Mouse (Mus musculus): ENCODE results near the gene Sdhc.
"Not testable (repeated sequence)": the region's sequence is repeated elsewhere in the genome, so short reads cannot be mapped to it uniquely, and the experiment has no call there.

The Sdhc gene

DNA sequence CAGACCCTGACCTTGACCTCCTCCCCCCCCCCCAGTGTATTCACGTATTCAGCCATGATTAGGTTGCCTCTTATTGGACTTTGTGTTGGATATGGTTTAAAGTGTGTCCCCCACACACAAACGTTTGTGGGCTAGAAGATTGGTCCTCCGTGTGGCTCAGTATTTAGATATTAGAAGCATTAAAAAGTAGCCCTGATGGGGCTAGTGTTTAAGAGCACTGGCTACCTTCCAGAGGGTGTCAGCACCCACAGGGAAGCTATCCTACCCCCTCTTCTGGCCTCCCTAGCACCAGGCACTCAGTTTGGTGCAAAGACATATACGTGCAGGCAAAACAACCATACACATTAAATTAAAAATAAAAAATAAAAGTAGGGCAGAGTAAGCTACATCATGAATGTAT, 37.4 kb downstream of the Sdhc start:
- DNase-seq (ENCODE audit: low spot score), result no peak

DNA sequence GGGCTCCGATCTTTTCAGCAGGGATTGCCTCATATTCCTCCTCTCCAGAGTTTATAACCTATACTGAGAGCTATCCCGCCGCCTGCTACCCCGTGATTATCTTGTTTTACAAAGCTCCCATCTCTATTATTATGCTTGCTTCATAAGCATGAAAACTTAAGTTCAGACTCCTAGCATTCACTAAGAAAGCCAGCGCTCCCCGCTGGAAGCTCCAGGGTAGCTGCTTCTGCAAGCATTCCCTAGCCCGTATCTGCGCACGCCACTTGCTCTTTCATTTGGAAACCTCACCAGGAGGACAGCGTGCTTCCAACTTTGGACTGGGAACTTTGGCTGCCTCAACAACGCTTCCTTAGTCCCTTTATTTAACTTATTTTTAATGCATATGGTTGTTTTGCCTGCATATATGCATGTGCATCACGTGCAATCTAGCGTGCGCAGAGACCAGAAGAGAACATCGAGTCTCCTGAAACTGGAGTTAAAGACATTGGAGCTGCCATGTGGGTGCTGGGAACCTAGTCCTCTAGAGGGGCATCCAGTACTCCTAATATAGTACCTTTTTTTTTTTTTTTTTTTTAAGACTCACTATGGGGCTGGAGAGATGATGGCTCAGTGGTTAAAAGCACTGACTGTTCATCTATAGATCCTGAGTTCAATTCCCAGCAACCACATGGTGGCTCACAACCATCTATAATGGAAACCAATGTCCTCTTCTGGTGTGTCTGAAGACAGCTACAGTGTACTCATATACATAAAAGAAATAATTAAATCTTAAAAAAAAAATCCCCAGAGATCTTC, 38.4 kb downstream of the Sdhc start:
- peak; percentile 81 for DNase-seq (ENCODE audit: low spot score)

DNA sequence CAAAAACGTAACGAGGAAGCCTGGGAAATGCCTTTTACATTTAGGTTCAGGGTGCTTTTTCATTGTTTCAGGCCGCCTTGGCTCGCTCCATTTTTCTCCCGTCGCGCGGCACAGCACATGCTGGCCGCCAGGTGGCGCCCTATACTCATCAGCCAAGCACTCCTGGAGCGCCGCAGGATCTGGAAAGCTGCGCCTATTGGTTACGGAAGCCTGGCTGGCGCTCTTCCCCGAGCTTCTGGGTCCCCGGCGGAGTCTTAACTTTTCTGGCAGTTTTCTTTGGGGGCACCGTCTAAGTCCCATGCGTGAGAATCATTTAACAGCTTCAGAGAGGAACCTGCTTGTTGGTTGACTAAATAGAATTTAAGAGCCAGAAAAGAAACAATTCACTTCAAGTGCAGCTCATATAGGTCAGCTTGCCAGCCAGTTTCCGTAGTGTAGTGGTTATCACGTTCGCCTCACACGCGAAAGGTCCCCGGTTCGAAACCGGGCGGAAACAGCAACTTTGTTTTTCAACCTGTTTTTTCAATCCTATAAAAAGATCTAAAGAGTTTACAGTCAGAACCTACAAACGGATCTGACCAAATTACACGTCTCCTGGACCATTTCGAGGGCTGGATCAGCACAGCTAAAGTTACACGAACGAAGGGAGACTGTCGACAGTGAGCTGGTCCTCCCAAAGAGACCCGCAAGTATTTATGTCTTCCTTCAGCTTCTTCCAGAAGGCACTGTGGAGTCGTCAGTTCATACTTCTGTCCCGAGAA, 39.2 kb downstream of the Sdhc start:
- DNase-seq (ENCODE audit: low spot score), result peak; percentile 97

DNA sequence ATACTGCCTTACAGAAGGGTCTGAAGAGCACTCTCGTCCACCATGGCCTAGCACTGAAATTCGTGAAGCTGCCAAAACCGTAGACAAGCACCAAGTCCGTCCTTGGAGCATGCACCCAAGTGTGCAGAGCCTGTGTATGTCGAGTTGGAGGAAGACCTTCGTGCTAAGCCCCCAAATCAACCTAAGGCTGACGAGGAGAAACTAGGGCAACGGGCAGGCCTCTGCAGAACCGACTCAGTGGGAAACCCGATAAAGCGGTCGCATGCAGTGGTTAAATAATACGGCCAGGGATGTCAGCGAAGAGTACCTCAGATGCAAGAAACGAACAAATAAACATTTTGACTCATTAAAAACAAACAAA, 39.8 kb downstream of the Sdhc start:
- no peak for DNase-seq (ENCODE audit: low spot score)

DNA sequence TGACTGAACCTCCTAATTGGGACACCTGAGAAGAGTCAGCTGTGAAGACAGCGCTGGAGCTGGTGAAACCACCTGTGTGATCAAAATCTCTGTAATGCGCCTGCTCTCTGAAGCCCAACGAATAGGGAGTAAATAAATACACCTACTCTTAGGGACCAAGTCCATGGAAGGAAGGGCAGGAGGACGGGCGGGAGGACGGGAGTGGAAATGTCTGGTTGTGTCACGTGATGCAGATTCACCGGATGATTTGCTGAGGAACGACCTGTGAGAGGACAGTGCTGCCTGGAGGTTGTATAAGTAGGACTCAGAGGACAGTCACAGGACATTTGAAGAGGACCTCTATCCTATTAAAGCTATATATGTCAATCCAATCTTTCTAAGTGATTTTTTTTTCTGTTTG, 40.8 kb downstream of the Sdhc start:
- DNase-seq (ENCODE audit: low spot score), result no peak

DNA sequence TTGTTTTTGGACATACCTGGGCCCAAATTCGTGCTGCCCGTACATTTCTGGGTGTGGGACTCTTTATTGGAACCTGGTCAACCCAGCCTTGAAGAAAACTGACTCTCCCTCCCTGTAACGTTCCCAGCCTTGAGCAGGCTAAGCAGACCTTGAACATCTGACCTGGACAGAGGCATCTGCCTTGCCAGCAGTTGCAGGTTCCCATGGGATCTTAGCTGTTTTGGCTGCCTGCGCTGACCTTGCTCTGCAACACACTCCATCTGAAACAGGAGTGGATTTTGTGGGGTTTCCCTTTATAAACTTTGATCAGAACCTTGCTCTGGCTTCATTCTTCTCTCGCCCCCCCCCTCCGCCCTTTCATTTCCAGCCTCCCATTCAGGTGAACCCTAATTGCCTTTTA, 45.2 kb downstream of the Sdhc start:
- DNase-seq (ENCODE audit: low spot score), result no peak

DNA sequence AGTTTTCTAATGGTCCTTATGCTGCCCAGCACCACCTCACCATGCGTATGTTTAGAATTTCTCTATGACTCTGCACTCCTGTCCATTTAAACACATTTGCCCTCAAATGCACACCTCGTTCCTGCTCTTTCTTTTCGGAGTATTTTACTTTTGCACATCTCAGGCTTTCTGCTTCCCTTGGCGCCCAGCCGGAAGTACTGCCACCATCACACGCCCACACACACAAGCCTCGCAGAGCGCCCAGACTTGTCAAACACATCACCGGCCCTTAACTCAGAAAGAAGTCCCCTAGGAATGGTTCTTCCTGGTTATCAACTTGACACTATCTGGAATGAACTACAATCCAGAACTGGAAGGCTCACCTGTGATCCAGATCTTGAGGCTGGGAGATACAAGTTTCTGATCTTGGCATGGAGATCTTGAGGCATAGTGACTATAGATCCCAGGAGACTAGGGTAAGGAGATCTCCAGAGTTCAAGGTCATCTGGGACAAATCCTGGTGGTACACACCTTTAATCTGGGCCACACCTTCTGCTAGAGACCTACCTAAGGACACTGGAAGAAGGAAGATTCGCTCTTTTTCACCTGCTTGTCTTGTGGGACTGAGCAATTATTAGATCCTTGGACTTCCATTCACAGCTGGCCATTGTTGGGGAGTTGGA, 47.1 kb downstream of the Sdhc start:
- DNase-seq (ENCODE audit: low spot score), result peak; percentile 73

DNA sequence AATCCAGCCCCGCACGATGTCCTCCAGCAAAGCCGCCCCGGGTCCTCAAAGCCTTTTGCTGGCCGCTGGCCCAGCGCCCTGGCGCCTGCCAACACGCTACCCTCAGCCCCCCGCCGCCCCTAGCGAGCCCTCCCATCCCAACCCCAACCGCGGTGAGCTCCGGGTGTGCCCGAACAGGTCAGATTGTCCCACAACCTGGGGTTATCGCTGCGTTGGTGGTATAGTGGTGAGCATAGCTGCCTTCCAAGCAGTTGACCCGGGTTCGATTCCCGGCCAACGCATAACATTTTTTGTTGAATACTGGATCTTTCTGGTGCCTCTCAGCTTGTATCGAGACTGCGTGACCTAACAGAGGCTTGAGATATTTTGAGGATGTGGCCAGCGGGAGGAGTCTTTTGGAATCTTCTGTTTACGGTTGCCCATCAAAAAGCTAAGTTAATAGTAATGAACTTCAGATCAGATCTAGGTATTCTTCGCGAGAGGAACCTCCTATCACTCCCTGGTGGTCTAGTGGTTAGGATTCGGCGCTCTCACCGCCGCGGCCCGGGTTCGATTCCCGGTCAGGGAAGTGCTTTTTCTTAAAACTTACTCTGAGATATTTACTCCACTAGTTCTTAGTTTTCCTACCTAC, 47.7 kb downstream of the Sdhc start:
- DNase-seq (ENCODE audit: low spot score), result peak; percentile 94

DNA sequence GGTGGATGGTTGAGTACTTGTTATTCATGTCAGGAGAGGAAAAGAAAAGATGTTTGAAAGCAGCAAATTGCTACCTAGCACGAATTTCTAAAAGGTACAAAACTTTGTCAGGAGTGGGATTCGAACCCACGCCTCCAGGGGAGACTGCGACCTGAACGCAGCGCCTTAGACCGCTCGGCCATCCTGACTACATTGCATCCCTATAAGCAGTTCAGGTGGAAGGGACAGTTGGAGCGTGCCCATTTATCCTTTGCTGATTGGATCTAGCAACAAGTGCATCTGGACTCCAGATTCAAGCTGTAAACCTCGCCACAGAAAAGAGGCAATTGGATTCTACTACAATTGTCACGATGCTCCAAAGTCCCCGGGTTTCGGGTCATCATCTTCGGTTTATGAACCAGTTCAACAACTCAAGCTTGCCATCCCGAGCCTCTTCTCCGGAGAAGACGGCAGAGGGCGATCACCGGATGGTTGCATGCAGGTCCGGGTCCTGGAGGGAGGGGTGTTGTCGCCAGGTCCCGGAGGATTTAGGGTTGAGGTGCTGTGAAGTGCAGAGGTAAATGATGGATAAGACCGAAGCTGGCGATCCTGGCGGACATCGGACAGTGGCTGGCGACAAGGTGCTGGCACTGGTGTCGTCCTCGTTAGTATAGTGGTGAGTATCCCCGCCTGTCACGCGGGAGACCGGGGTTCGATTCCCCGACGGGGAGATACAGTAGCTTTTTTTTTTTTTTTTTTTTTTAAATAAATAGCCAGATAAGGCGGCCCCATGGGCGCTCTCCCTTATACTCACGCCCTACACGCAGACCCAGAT, 48.5 kb downstream of the Sdhc start:
- peak; percentile 91 for DNase-seq (ENCODE audit: low spot score)

DNA sequence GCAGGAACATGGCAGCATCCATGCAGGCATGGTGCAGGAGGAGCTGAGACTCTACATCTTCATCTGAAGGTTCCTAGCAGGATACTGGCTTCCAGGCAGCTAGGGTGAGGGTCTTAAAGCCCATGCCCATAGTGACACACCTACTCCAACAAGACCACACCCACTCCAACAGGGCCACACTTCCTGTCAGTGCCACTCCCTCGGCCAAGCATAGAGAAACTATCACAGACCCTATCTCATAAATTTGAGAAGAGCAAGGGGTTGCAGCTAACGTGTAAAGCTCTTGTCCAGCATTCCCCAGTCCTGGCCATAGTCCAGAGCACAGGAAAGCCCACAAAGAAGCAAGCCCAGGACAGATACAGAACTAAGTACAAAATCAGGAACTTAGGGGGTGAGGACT, 49.4 kb downstream of the Sdhc start:
- no peak for DNase-seq (ENCODE audit: low spot score)

DNA sequence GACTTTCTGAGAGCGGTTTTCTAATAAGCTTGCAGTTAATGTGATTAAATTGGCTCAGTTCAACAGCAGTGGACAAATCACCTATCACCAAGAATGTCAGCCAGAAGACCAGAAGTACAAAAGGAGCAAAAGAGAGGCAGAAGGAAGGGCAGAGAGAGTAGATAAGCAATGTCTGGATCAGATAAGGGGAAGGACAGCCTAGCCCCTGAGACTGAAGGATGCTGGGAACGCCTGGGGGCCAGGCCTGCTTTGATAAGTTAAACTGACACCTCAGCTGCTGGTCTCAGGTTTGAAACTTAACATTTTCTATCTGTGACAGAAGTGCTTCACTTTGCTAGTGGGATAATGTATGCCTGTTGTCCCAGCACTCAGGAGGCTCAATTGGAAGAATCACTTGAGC, 52.8 kb downstream of the Sdhc start:
- no peak for DNase-seq (ENCODE audit: low spot score)

DNA sequence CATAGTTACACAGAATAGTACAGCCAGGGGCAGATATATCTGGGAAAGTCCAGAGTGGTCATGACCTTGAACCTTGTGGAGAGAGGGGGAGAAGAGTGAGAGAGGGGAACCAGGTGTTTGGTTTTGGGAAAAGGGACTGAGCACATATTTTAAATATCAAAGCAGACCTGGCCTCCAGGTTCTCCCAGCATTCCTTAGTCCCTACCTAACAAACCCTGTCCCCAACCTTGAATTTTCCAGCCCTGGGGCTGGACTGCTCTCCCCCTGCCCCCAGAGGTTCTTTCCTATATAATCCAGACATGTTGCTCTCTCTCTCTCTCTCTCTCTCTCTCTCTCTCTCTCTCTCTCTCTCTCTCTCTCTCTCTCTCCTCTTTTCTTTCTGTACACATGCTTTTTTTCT, 53.3 kb downstream of the Sdhc start:
- no peak for DNase-seq (ENCODE audit: low spot score)

DNA sequence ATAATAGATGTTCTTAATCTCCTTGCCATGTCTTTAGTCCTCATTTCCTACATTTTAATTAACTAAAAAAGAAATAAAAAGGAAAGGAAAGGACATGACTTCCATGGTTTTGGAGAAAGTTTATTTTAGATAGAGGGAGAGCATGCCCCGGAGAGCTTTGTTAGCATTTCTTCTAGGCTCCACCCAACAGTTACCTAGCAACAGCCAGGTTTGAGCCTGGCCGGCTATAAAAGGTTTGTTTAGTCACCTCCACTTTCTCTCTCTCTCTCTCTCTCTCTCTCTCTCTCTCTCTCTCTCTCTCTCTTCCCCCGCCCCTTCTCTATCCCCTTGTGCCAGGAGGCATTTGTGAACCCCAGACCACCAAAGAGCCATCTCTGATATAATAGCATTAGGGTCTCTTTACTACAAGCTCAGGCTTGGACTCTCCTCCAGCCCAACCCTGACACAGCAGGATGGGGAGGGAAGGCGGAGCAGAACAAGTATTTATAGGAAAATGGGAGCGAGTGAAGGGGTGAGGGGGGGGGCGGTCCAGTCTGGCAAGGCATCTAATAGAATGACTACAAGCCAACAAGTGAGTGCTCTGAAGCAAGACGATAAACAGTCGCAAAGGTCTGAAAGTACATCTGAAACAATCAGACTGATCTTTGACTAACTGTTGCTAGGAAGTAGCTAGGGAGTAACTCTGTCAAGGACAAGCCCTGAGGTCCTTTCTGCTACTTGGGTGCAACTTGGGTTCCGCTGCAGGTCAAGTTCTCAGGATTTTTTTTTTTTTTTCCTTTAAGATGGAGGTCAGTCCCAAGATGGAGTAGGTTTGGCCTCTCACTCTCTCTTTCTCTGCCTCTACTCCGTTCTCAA, 54.1 kb downstream of the Sdhc start:
- no peak for DNase-seq (ENCODE audit: low spot score)

DNA sequence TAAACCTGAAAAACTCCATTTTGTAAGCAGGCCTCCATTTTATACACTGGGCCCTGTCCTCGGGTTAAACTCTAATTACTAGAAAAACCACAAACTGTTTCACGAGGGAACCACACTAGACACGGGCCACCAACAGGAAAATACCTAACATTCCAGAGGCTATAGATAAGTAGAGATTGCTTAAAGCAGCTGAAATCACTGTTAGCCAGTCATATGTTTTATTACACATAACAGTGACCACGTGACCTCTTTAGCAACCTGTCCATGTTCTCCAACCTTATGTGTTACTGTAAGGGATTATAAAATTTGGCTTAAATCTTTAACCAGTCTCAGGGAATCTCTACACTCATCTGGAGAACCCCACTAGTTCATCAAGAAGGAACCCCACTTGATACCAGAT, 56.0 kb downstream of the Sdhc start:
- no peak for DNase-seq (ENCODE audit: low spot score)

DNA sequence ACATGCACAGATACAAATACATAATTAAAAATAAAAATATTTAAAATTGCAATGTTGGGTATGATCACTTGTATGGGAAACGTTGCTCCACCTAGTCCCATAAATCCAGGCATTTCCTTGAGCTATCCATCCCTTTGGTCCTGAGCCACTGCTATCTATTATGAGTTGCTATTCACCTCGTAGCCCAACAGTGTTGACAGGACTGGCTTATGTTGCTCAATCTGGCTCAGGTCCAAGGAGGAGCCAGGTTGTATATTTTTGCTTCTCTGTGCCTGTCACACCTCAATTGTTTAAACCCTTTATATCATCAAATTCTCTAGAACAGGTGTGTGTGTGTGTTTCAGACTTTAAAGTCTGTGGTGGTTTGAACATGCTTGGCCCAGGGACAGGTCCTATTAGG, 59.6 kb downstream of the Sdhc start:
- no peak for DNase-seq (ENCODE audit: low spot score)

DNA sequence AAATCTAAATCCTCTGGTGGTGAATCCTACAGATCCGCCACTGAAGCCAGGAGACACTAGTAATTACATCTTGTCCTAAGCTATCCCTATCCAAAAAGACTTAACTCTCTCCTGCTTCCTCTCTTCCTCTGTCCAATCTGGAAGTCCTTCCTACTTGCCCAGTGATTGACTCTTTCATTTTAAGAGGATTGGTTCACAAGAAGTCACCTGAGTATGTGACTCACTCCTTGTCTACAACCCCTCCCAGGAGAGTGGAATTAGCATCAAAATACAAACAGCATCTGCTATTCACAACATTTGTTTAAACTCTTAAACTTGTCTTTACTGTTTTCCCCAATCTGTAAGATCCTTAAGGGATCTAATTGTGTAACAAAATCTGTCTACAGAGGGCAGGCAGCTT, 60.5 kb downstream of the Sdhc start:
- DNase-seq (ENCODE audit: low spot score), result no peak

DNA sequence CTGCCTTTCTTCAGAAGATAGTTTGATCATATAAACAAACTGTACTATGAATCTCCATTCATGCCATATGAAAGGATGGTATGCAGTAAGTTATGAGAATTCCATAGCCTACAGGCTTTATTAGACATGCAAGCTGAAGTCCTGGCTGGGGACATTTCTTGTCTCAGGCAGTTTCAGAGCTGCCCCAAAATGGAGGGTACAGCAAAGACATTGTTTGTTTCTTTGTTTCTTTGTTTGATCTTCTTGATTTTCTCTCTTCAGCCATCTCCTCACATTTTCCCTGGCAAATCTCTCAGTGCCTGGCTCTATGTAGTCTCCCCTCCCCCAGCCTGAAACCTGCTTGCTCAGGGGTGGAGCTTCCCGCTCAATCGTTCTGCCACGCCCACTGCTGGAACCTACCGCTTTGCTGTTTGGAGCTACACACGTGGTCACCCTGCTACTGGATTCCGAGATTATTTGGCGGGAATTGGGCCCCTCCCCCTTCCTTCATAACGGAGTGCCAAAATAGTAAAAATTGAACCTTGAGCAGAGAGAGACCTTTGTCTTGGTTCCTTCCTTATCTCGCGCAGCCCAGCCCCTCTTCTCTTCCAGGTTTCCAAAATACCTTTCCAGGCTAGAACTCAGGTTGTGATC, 62.0 kb downstream of the Sdhc start:
- peak; percentile 60 for DNase-seq (ENCODE audit: low spot score)

DNA sequence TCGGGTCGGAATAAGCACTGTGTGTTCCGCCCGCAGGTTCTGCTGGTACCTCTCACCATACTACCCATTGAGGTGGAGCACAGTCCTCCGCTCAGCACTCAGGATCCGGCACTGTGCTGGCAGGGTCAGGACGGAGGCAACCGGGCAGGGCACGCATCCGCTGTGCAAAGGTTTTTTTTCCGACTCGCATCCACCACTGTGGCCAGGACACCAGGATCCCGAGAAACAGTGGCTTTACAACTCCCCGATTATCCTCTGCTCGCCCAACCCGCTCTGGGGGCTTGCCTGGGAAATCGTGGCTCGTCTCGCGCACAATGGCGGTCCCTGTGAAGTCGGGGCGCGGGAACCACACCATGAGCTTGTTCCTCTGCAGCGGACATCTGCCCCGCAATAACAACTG, 64.7 kb downstream of the Sdhc start:
- peak; percentile 63 for DNase-seq (ENCODE audit: low spot score)

DNA sequence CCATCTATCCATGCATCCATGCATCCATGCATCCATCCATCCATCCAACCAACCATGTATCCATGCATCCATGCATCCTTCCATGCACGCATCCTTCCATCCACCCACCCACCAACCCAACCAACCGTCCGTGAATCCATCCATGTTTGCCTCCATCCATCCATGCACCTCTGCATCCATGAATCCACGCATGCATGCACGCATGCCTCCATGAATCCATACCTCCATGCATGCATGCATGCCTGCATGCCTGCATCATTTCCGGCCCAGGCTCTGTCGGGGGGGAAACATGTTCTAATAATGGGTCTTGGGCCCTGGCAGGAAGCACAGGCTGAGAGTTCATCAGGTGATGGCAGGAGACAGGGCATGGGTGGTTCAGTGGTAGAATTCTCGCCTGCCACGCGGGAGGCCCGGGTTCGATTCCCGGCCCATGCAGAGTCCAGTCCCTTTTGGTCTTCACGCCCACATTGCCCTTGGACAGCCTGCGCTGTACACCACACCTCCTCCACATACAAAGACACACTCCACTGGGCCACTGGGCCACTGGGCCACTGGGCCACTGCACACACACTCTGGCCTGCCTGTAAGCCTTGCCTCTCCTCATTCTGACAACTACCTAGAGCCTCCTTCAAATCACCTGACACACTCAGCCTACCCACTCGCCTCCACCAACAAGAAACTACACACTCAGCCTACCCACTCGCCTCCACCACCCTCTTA, 68.7 kb downstream of the Sdhc start:
- not testable (repeated sequence) for DNase-seq (ENCODE audit: low spot score)

DNA sequence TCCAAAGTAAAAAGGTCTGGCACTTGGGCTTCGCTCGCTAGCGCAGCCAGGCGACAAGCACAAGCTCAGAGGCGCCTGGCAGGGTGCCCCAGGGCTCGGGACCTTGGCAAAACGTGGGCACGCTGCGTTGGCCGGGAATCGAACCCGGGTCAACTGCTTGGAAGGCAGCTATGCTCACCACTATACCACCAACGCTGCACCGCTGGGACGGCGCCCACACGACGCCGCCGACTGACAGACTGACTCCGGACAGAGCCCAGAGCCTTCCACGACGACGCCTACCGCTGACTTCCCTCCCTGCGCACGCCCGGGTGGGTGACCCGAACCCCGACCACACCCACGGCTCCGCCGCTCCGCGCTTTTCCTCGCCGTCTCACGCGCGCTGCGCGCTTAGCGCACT, 70.6 kb downstream of the Sdhc start:
- DNase-seq (ENCODE audit: low spot score), result not testable (repeated sequence)

Data from embryo, embryonic 10.5 days (tissue).